Mouse (Mus musculus) liver (tissue): ENCODE data around the gene Cort.
A peak's percentile ranks its signal among the peaks of the same experiment; 100 is the strongest.

Experiments used
- DNase-seq: peaks from one replicate; pipeline ENCODE4 v3.0.0-alpha.2; 2020; ENCODE audit warnings: mixed read lengths

Cort gene

GRCm38 (mm10) chr4:149091364-149091763 lies 35.2 kb downstream of the Cort start:
- no peak for DNase-seq

DNA sequence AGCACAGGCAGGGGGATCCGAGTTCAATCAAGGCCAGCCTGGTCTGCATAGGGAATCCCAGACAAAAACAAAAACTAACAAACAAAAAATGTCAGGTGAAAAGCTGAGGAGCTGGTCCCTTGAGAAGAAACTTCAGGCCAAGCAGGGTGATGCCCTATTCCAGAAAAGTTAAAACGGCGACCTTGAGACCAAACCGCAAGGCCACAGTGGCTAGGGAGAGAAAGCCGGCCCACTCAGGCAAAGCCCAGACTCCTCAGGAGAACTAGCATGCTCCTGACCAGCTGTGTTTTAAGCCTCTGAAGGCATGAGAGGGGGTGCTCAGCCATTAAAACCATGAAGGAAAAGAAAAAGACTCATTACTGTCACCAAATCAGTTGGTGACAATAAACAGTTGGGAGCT lies 41.2 kb downstream of the Cort start:
- DNase-seq = no peak

DNA sequence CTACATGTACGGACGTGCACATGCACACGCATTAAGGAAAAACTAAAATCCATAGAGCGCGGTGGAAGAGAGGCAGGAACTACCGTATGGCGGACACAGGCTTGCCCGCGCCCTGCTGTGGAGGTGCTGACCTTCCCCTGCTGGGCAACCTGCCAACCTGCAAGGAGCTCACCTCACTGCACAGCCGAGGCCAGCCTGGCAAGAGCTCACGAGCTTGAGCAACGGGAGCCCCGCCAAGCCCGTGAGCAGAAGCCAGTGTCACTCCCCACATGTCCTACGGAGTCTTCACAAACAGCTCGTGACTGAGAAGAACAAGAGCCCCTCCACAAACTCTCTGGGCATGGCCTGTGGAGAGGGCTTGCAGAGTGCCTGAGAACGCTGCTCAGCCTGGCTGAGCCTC lies 45.0 kb downstream of the Cort start:
- DNase-seq = peak; percentile 52

DNA sequence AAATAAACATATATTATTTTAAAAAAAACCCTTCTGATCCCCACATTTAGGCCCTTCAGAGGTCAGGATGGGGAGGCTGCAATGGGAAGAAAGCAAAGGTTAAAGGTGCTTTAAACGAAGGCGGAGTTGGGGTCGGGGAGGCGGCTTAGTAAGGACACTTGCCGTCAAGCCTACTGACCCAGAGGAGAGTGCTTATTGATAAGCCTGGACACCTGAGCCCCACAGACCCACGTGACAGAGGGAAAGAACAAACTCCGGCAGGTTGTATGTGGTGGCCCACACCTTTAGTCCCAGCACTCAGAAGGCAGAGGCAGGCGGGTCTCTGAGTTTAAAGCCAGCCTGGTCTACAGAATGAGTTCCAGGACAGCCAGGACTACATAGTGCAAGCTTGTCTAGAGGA lies 46.5 kb downstream of the Cort start:
- no peak for DNase-seq

DNA sequence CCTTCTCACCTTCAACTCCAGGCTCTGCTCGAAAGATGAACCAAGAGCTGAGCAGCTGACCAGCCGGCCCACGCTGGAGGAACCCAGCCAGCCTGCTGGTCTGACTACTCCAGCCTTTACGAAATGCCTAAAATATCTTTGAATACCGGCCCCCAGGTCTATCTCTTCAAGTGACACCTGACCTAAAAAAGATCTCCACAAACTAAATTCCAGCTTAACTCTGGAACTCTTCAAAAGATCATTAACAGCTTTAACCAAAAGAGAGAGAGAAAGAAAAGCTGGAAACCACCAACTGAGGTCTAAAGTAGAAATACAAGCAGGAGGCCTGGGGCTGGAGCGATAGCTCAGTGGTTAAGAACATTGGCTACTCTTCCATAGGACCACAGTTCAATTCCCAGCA lies 46.9 kb downstream of the Cort start:
- no peak for DNase-seq

GRCm38 (mm10) chr4:149078261-149078660 lies 48.3 kb downstream of the Cort start:
- no peak for DNase-seq

- DNase-seq = peak; percentile 51
These were observed 50.5 kb downstream of the Cort start for GRCm38 (mm10) chr4:149075871-149076575.

- no peak for DNase-seq
These were observed 51.5 kb downstream of the Cort start for GRCm38 (mm10) chr4:149075073-149075472.
